Mouse (Mus musculus): Measurements from ENCODE around the gene Cldn2. TPM values are rescaled to one million over a fixed set of nuclear protein-coding genes. Genes with fewer than 3 reads are reported as not detected.

Cldn2 gene
- polyA plus RNA-seq, 2 experiments: 0.25 to 0.65 TPM

DNA sequence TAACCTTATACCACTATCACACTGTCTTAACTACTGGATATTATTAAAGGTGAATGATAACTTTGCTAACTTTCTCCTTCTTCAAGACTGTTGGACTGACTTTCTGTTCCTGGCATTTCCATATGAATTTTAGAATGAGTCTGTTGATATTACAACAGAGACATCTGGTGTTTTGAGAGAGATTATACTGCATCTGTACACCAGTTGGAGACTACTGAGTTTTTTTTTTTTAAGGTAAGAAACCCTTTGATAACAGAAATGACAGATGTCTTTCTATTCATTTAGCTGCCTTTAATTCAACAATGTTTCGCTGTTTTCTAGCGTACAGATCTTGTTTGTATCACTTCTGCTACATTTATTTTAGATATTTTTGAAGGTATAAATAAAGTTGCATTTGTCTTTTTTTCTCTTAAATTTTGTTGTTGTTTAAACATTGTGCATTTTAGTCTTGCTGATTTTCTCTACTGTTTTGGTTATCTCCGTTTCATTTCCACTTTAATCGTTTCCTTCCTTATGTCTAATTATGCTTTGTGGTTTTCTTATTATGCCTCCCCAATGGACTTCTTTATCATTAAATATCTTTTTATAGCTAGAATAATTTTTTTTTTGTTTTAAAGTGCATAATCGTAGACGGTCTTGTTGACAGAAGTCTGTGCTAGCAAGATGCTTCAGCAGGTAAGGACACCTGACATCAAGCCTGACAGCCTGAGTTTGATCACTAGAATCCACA, 27.9 kb downstream of the Cldn2 start:
- no peak for TF ChIP-seq POLR2A (IDR thresholded peaks at IDR 0.05; ENCODE audit: borderline replicate concordance, extremely low read depth, insufficient read depth, insufficient read length)
- Histone ChIP-seq H3K36me3 (ENCODE audit: control insufficient read depth, insufficient read depth, low read length) (peaks cover under 1% of the 10 kb centered on the region; the same call in 1 of the 2 replicates), H3K4me1 (ENCODE audit: control insufficient read depth, insufficient read depth, low read length) (no peaks in the 10 kb centered on the region), H3K27me3 (ENCODE audit: control insufficient read depth, insufficient read depth, low read length) (no peaks in the 10 kb centered on the region), H3K4me3 (replicated peaks; ENCODE audit: low read length) (no peak overlapping the region), H3K4me2 (replicated peaks; ENCODE audit: low read depth, low read length, severe bottlenecking) (no peak overlapping the region), H3K27ac (replicated peaks; ENCODE audit: low read depth, low read length) (no peak overlapping the region), H3K9ac (ENCODE audit: low read depth, low read length, severe bottlenecking) (no peak overlapping the region), H3K9me3 (ENCODE audit: control insufficient read depth, low read length) (no peaks in the 10 kb centered on the region)
- ATAC-seq (ENCODE audit: low FRiP score, low read depth): no peak
- WGBS: 86% methylated on average over 6 of the region's 6 CpGs
- no peak for DNase-seq (ENCODE audit: low spot score)

DNA sequence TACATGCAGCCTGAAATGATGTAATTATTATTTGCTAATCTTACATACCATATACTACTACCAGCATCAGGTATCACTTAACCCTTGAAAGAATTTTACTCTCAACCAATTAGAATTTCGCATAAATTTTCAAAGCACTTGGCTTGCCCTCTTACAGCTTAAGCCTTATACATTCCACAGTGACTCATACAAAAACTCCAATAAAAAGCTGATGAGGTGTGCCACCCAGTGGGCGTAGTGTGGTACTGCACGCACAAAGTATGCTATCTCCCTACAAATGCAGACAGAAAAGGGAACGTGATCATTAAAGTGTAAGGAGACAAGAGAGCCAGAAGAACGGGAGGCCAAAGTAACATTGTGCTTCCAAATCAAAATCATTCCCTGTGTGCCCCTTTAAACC, 31.8 kb downstream of the Cldn2 start:
- Histone ChIP-seq H3K27me3 (ENCODE audit: control insufficient read depth, insufficient read depth, low read length) (no peaks in the 10 kb centered on the region), H3K9me3 (ENCODE audit: control insufficient read depth, low read length) (no peaks in the 10 kb centered on the region), H3K4me3 (replicated peaks; ENCODE audit: low read length) (no peak overlapping the region), H3K4me1 (ENCODE audit: control insufficient read depth, insufficient read depth, low read length) (no peaks in the 10 kb centered on the region), H3K27ac (replicated peaks; ENCODE audit: low read depth, low read length) (no peak overlapping the region), H3K9ac (ENCODE audit: low read depth, low read length, severe bottlenecking) (no peak overlapping the region), H3K36me3 (ENCODE audit: control insufficient read depth, insufficient read depth, low read length) (0 out of 2 replicates have a peak, but pooled peaks cover 9% of the 10 kb centered on the region), H3K4me2 (replicated peaks; ENCODE audit: low read depth, low read length, severe bottlenecking) (no peak overlapping the region)
- peak; percentile 22 for DNase-seq (ENCODE audit: low spot score)
- TF ChIP-seq POLR2A (IDR thresholded peaks at IDR 0.05; ENCODE audit: borderline replicate concordance, extremely low read depth, insufficient read depth, insufficient read length): no peak
- no peak for ATAC-seq (ENCODE audit: low FRiP score, low read depth)
- 32% methylated on average over 5 of the region's 5 CpGs for WGBS

DNA sequence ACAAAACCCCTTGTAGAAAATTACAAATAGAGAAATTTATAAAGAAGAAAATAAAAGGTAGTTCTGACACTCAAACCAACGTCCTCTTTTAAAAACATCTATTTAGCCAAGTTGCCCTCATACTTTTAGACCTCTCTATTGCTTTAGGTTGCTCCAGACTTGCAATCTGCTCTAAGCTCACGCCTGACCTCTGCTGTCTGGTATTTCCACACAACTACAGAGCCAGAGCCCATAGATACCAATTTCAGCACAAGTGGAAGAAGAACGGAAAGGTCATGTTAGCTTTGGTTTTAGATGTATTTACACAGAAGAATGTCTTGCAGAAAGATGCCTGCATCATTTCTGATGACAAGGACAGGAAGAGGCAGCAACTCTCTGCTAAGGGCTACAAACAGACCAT, 38.4 kb downstream of the Cldn2 start:
- no peak overlapping the region for H3K4me2 ChIP-seq (replicated peaks; ENCODE audit: low read depth, low read length, severe bottlenecking)
- H3K36me3 ChIP-seq (ENCODE audit: control insufficient read depth, insufficient read depth, low read length): 0 out of 2 replicates have a peak, but pooled peaks cover 4% of the 10 kb centered on the region
- H3K4me3 ChIP-seq (replicated peaks; ENCODE audit: low read length): no peak overlapping the region
- TF ChIP-seq POLR2A (IDR thresholded peaks at IDR 0.05; ENCODE audit: borderline replicate concordance, extremely low read depth, insufficient read depth, insufficient read length): no peak
- WGBS: 50% methylated on average over 3 of the region's 3 CpGs
- H3K9ac ChIP-seq (ENCODE audit: low read depth, low read length, severe bottlenecking): no peak overlapping the region
- ATAC-seq (ENCODE audit: low FRiP score, low read depth) (no peak), DNase-seq (ENCODE audit: low spot score) (no peak)
- H3K4me1 ChIP-seq (ENCODE audit: control insufficient read depth, insufficient read depth, low read length): no peaks in the 10 kb centered on the region
- no peaks in the 10 kb centered on the region for H3K9me3 ChIP-seq (ENCODE audit: control insufficient read depth, low read length)
- no peaks in the 10 kb centered on the region for H3K27me3 ChIP-seq (ENCODE audit: control insufficient read depth, insufficient read depth, low read length)
- H3K27ac ChIP-seq (replicated peaks; ENCODE audit: low read depth, low read length): no peak overlapping the region

DNA sequence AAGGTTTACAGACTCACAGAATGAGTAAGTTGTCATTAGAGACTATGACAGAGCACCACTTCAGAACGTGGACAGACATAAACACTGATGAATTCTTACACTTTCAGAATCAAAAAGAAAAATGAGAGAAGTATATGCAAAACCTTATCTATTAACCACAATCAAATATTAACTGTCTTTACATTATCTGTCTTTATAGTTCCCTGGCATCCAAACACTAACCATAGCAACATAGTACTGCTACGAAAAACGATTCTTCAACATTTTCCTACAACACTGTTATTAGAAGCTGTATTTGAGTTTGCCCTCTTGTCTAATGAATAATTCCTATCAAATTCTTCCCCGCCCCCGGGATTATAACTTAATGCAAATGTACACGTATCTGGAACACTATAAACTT, 40.5 kb downstream of the Cldn2 start:
- DNase-seq (ENCODE audit: low spot score) (no peak), ATAC-seq (ENCODE audit: low FRiP score, low read depth) (no peak)
- no peaks in the 10 kb centered on the region for H3K4me1 ChIP-seq (ENCODE audit: control insufficient read depth, insufficient read depth, low read length)
- H3K9me3 ChIP-seq (ENCODE audit: control insufficient read depth, low read length): no peaks in the 10 kb centered on the region
- H3K4me2 ChIP-seq (replicated peaks; ENCODE audit: low read depth, low read length, severe bottlenecking): no peak overlapping the region
- no peaks in the 10 kb centered on the region for H3K27me3 ChIP-seq (ENCODE audit: control insufficient read depth, insufficient read depth, low read length)
- no peak overlapping the region for H3K9ac ChIP-seq (ENCODE audit: low read depth, low read length, severe bottlenecking)
- 0 out of 2 replicates have a peak, but pooled peaks cover 4% of the 10 kb centered on the region for H3K36me3 ChIP-seq (ENCODE audit: control insufficient read depth, insufficient read depth, low read length)
- TF ChIP-seq POLR2A (IDR thresholded peaks at IDR 0.05; ENCODE audit: borderline replicate concordance, extremely low read depth, insufficient read depth, insufficient read length): no peak
- 76% methylated on average over 6 of the region's 6 CpGs for WGBS
- no peak overlapping the region for H3K4me3 ChIP-seq (replicated peaks; ENCODE audit: low read length)
- H3K27ac ChIP-seq (replicated peaks; ENCODE audit: low read depth, low read length): no peak overlapping the region

DNA sequence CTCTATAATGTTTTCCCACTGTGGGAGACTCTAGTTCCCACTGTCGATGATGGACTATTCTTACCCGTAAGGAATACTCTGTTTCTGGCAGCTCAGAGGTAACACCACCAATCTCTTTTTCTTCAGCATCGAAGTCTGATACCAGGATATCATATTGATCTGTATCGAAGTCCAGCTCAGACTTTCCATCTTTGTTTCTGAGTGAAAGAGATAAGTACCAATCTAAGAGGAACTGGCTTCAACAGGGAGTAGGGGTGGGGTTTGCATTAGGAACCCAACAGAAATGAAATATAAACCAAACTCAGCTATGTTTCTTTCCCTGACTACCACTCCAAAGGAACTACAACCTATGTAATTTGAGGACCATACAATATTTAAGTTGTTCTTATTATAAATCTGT, 54.2 kb downstream of the Cldn2 start:
- H3K4me1 ChIP-seq (ENCODE audit: control insufficient read depth, insufficient read depth, low read length): no peaks in the 10 kb centered on the region
- ATAC-seq (ENCODE audit: low FRiP score, low read depth) (no peak), DNase-seq (ENCODE audit: low spot score) (no peak)
- no peaks in the 10 kb centered on the region for H3K9me3 ChIP-seq (ENCODE audit: control insufficient read depth, low read length)
- no peak for TF ChIP-seq POLR2A (IDR thresholded peaks at IDR 0.05; ENCODE audit: borderline replicate concordance, extremely low read depth, insufficient read depth, insufficient read length)
- no peaks in the 10 kb centered on the region for H3K27me3 ChIP-seq (ENCODE audit: control insufficient read depth, insufficient read depth, low read length)
- H3K4me2 ChIP-seq (replicated peaks; ENCODE audit: low read depth, low read length, severe bottlenecking): no peak overlapping the region
- H3K4me3 ChIP-seq (replicated peaks; ENCODE audit: low read length): no peak overlapping the region
- no peak overlapping the region for H3K9ac ChIP-seq (ENCODE audit: low read depth, low read length, severe bottlenecking)
- 87% methylated on average over 4 of the region's 4 CpGs for WGBS
- H3K36me3 ChIP-seq (ENCODE audit: control insufficient read depth, insufficient read depth, low read length): no peaks in the 10 kb centered on the region
- H3K27ac ChIP-seq (replicated peaks; ENCODE audit: low read depth, low read length): no peak overlapping the region
